Mouse (Mus musculus): Measurements from ENCODE around the gene Ccdc167.

- TF ChIP-seq CHD2 (IDR thresholded peaks at IDR 0.05; ENCODE audit: low read depth, low read length), result no peak
- TF ChIP-seq MAFK (IDR thresholded peaks at IDR 0.05; ENCODE audit: insufficient read depth, low read depth, low read length), result no peak
- TF ChIP-seq ZNF384 (IDR thresholded peaks at IDR 0.05; ENCODE audit: low read depth, low read length), result no peak
- TF ChIP-seq HCFC1 (IDR thresholded peaks at IDR 0.05; ENCODE audit: borderline replicate concordance, insufficient read depth, low read length), result no peak
Measured at GRCm38 (mm10) chr17:29690257-29690656, 26.6 kb downstream of the Ccdc167 start.
